Mouse (Mus musculus) frontal cortex, adult (tissue): ENCODE results near the gene Dpagt1.
"Not testable (repeated sequence)": the region's sequence is repeated elsewhere in the genome, so short reads cannot be mapped to it uniquely, and the experiment has no call there.

Source experiments
- ATAC-seq: cut with Nextera tagmentation; 2 replicates; pipeline ENCODE4 v1.9.2; 2017; ENCODE audit warnings: mild to moderate bottlenecking, moderate library complexity, mixed read lengths; ENCODE audit not compliant: low TSS enrichment

The Dpagt1 gene

DNA sequence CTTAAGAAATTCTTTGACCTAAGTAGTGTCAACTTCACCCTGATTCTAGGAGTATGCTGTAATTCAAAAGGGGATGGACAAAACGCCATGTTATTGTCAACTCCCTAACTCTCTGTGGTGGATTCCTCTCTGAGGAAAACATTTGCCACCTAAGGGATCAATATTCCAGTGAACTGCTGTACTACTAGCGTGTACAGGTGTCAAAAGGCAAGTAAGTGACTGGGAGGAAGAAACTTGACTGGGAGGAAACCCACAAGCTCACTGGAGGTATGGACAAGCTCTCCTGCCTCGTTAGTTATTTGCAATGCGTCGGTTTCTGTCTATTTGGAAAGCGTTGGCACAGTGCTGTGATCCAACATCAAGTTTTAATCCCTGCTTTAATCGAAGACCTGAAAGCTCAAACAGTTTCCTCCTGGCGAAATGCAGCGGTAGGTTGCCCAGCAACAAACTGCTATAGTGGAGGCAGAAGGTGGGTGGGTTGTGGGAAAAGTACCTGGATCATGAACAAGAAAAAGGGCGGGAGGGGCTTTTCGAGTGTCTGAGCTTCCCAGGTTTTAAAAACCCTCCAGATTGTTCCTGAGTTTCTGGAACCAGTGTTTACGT is at the start of gene Dpagt1:
Gene Dpagt1, plus strand, starts transcription at position 252 of the 603 bp plus-strand sequence.
- peak; percentile 51 for ATAC-seq

DNA sequence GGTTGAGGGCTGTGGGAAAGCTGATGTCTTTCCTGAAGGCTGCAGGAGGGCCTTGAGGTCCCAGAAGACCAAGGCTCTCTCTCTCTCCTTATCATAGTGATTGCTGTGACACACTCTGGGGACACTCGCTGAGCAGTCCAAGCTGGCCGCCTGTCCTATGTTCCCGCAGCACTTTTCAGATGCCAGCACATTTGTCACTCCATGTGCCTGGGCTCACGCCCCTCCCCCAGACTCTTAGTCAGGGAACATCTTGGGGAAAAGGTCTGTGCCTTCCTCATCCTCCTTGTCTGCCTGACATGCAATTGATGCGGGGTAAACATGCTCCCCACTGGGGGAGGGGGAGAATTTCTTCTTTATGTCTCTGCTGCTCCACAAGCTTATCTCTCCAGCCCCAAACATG is 42.6 kb upstream of the Dpagt1 start:
- ATAC-seq = no peak

GRCm38 (mm10) chr9:44286256-44286850 is 39.5 kb upstream of the Dpagt1 start:
- no peak for ATAC-seq

- ATAC-seq = 0 out of 2 replicates have a peak, but pooled peaks have one; percentile 18
Observed at GRCm38 (mm10) chr9:44287003-44287400, 38.8 kb upstream of the Dpagt1 start.

- ATAC-seq = peak; percentile 38; the same call in 1 of the 2 replicates
Observed at GRCm38 (mm10) chr9:44287401-44288075, 38.3 kb upstream of the Dpagt1 start.

DNA sequence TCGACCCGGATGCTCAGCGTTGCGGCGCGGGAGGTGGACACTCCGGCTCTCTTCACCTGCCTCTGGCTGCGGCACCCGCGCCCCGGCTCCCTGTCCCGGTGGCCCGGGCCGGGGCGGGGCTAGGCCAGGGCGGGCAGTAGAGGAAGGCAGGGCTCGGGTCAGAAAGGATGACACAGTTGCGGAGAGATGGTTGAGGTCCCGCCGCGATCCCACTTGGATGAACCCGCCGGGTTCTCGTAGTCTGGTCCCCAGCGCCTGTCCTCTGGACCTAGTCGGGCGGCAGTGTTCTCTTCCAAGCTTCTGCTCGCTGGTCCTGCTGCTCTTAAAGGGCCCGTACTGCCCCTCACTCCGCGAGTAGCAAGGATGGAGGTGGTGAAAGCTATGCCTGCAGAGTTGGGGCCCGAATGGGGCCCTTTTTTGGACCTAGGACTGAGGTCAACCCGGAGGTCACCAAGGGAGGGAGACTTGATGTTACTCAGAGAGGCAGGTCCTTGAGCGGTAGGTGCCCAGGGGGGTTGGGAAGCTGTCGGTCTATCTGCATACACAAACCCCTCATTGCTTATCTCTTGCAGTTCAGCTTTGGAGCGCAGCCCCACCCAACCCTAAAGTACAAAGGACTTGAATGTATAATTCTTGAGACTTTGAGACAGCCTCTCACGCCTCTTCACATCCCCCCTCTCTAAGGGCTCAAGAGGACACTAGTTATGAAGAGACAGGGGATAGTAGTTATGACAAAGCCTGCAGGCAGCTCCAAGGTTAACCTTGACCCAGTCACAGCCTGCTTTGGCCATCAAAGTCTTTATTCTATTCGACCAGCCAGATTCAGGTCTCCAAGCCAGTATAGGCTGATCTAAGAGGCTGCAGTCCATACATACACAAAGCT is 37.5 kb upstream of the Dpagt1 start, which contains the start of gene Abcg4:
Gene Abcg4, minus strand, starts transcription at position 540 of the 883 bp plus-strand sequence.
- ATAC-seq = peak; percentile 67

GRCm38 (mm10) chr9:44288959-44289291 is 36.9 kb upstream of the Dpagt1 start:
- no peak for ATAC-seq

DNA sequence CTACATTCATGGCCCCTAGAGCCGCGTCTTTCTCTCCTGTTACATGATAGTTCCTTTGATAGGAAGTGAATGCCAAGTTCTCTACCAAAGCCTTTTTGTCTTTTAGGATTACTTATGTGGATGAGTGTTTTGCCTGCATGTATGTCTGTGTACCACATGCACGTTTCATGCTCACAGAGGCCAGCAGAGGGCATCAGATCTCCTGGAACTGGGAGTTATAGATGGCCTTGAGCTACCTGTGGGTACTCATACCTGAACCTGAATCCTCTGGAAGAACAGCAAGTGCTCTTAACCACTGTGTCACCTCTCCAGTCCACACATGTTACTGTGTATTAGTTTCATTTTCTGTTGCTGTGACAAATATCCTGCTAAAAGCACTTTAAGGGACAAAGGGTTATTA is 33.3 kb upstream of the Dpagt1 start:
- ATAC-seq = no peak

GRCm38 (mm10) chr9:44300001-44300400 is 25.8 kb upstream of the Dpagt1 start:
- ATAC-seq = not testable (repeated sequence)

GRCm38 (mm10) chr9:44305466-44306079 is 20.2 kb upstream of the Dpagt1 start, which contains the start of gene Hinfp:
TSS of gene Hinfp (minus strand) at chr9:44305671.
- ATAC-seq = peak; percentile 98

- no peak for ATAC-seq
Observed at GRCm38 (mm10) chr9:44306532-44306931, 19.3 kb upstream of the Dpagt1 start.

DNA sequence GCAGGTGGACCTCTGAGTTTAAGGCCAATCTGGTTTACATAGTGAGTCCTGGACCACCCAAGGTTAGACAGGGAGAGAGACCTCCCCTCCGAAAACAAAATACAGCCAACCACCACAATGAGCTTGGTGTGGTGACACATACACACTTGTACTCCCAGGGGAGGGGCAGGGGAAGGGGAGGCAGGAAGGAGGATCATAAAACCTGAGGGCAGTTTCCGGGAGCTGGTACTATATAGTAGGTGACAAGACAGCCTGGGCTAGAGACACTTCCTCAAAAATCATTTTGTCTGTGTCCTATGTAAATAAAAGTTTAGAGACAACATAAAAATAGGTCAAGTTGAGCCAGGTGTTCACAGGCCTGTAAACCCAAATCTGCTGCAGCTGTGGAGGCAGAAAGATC is 18.6 kb upstream of the Dpagt1 start:
- no peak for ATAC-seq

DNA sequence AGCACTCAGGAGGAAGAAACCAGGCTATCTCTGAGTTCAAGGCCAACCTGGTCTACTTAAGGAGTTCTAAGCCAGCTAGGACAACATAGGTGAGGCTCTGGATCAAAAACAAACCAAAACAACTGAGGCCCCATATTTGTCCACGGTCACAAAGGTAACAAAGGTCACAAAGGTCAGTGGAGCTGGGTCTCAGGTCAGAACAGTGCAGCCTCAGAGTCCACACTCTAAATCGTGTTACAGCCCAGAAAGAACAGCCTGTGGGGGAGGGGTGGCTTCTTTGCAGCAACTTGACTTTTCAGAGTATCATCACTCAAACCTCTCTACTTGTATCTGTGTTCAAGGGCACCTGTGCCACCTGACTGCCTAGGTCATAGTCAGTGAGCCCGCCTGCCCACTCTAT is 16.1 kb upstream of the Dpagt1 start:
- no peak for ATAC-seq

- no peak for ATAC-seq
Observed at GRCm38 (mm10) chr9:44310750-44311135, 15.1 kb upstream of the Dpagt1 start.

DNA sequence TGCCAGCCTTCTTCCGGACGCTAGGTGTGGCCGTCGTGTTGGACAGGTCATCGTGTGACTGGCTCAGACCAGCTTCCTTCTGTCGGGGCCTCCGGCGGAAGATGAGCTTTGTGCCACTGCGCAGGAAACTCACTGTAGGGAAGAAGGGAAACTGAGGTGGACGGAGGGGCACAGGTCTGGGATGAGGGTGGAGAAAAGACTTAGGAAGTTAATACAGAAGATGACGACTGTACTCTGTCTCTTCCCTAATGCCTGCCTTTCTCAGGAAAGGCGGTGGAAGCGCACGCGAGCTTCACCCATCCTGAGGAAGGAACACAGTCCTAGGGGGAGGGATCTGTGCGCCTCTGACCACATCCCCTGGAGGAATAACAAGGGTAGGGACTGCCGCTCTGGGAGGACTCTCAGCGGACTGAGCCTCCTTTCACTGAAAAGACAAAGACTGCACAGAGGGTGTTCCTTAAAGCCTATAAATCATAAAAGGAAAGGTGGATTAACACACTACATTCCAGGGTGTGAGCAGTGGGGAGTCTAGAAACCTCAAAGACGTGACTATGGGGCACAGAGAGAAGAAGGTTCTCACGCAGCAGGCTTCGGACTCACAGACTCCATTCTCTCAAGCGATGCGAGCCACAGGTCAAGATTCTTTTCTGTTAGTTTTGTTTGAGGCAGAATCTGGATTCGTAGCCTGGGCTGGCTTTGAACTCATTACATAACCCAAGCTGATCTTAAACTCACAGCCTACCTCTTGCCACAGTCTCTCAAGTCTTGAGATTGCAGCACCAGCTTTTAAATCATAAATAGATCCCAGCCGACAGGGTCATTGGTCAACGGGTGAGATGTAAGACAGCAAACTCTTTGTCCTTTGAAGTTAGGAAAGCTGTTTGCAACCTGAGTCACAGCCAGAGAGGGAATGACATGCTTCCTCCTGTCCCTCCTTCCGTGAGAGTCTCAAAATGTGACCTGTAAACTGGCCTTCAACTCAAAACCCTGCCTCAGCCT is 14.4 kb upstream of the Dpagt1 start:
- no peak for ATAC-seq

GRCm38 (mm10) chr9:44313476-44314256 is 12.2 kb upstream of the Dpagt1 start:
- peak; percentile 81 for ATAC-seq

GRCm38 (mm10) chr9:44314257-44314547 is 11.6 kb upstream of the Dpagt1 start:
- no peak for ATAC-seq

DNA sequence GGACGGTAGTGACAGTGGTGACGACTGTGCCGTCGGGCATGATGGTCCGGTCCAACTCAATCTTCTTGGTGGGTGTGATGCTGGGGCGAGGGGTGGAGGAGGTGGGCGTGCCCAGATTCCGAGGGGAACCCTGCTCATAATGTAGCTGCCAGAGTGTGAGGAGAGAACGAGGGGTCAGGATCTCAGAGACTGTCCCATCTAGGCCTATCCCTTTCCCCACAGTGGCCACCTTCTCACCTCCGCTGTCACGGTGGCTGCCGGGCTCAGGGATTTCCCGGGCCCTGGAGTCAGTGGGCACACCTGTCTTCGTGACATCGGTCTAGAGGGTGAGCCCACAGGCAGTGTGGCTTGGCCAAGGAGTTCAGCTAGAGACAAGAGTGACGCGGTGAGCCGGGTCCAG is 10.9 kb upstream of the Dpagt1 start:
- no peak for ATAC-seq

DNA sequence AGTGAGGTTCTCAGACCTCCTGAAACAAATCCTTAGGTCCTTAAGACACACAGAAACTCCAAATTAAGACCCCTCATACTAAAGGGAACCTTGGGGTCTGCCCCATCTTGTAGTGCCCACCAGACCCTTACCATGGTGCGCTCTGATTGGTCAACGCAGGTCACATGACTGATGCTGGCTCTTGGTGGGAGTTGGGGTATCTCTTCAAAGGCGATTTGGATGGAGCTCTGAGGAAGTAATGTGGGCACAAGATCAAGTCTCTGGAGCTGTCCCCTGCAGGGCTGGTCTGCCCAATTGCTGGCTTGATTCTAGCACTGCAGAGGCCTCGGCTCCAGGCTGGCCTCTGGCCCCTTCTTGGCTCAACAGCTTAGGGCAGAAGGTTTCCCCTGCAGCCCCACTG is 8.4 kb upstream of the Dpagt1 start:
- no peak for ATAC-seq
